Mouse (Mus musculus) monocyte, adult 2 months (primary cell): ENCODE measurements around the gene Gm3336.
A peak's percentile ranks its signal among the peaks of the same experiment; 100 is the strongest.

ENCODE experiments used
- DNase-seq, 2 experiments: peaks; one replicate each; pipeline ENCODE4 v3.0.0; 2022; ENCODE audit warnings: low spot score in 2 of 2, low read depth in 1 of 2

Gene Gm3336

GRCm38 (mm10) chr8:70695318-70696018, 22.9 kb upstream of the Gm3336 start:
- peak in 1 of 2 experiments; percentile 54 for DNase-seq

- DNase-seq, result no peak
These were observed 22.1 kb upstream of the Gm3336 start for GRCm38 (mm10) chr8:70696019-70696885.

- no peak for DNase-seq
These were observed 21.4 kb upstream of the Gm3336 start for GRCm38 (mm10) chr8:70696946-70697345.

GRCm38 (mm10) chr8:70697366-70698250, 20.7 kb upstream of the Gm3336 start:
- DNase-seq, result no peak

- peak; percentile 99 to 100 for DNase-seq
These were observed 19.8 kb upstream of the Gm3336 start, which contains the start of gene Jund for GRCm38 (mm10) chr8:70698310-70699109. Gene Jund (plus strand): TSS chr8:70698949.

- DNase-seq, result peak in 1 of 2 experiments; percentile 68
These were observed 19.1 kb upstream of the Gm3336 start for GRCm38 (mm10) chr8:70699116-70699833.

GRCm38 (mm10) chr8:70699834-70700554, 18.3 kb upstream of the Gm3336 start:
- peak in 1 of 2 experiments; percentile 61 for DNase-seq

- DNase-seq, result peak in 1 of 2 experiments; percentile 73
These were observed 17.8 kb upstream of the Gm3336 start for GRCm38 (mm10) chr8:70700555-70700922.

GRCm38 (mm10) chr8:70701048-70701981, 17.0 kb upstream of the Gm3336 start:
- DNase-seq, result no peak

- no peak for DNase-seq
These were observed 16.1 kb upstream of the Gm3336 start for GRCm38 (mm10) chr8:70701982-70702841.

GRCm38 (mm10) chr8:70702842-70703182, 15.5 kb upstream of the Gm3336 start:
- no peak for DNase-seq

GRCm38 (mm10) chr8:70703287-70703686, 15.1 kb upstream of the Gm3336 start, which contains the start of gene Iqcn:
Gene Iqcn (plus strand): TSS chr8:70703457.
- DNase-seq, result no peak

- DNase-seq, result no peak
These were observed 10.1 kb upstream of the Gm3336 start for GRCm38 (mm10) chr8:70708281-70708680.

GRCm38 (mm10) chr8:70709794-70710193, 8.5 kb upstream of the Gm3336 start:
- DNase-seq, result no peak

- no peak for DNase-seq
These were observed 8.0 kb upstream of the Gm3336 start for GRCm38 (mm10) chr8:70710296-70710695.

GRCm38 (mm10) chr8:70711041-70711440, 7.3 kb upstream of the Gm3336 start:
- DNase-seq, result no peak

- DNase-seq, result no peak
These were observed 4.4 kb upstream of the Gm3336 start for GRCm38 (mm10) chr8:70713991-70714390.
